11 mouse cellular contexts compared by ENCODE assay signal in the genomic region with DNA sequence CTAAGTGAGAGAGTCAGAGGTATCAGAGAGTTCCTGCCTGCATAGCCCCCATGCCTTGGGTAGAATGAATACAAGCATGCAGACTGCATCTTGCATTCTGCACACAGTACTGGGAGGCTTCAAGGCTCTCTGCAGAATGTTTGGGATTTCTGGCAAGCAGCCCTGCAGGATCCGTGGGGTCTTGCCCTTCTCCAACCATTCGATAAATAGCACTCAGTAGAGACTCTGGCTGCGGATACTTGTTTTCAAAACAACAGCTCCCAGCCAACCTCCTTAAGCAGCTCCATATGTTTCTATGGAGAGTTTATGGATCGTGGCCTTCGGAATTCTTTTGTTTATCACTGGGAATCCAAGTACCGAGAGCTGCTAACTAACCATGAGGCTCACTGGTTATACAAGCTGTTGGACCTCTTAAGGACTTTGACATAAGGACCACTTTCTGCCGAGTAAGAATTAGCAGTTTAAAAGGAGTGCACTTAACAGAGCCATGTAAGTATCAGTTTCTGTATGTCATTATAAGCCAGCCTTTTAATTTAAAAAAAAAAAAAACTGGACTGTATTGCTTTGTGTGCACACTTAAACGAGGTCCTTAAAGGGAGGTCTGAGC.
DNase-seq lines count a peak whose midpoint lies in the region; ATAC-seq and TF ChIP-seq lines count a peak whose summit lies in the region.
"Had no signal": no experiment of that assay in that cellular context is flagged by ENCODE, and none has a peak within 500 bp of the region (broad histone marks: within the 10 kb centered on the region; RNA-seq: fewer than 3 reads in every experiment).

No protein-coding gene starts in this region.

- H3K9ac ChIP-seq in intestine, embryonic 14.5 days (ENCODE audit: low read length) = no peak overlapping the region
- H3K9ac ChIP-seq in intestine, postnatal 0 days (ENCODE audit: low read depth, low read length) = no peak overlapping the region
- H3K9ac ChIP-seq in intestine, embryonic 15.5 days = no peak overlapping the region
- H3K9ac ChIP-seq: liver, embryonic 12.5 days had no signal

- H3K27me3 ChIP-seq in intestine, embryonic 14.5 days (replicated peaks; ENCODE audit: control insufficient read depth, insufficient read depth, low read length) = no peaks in the 10 kb centered on the region
- H3K27me3 ChIP-seq in intestine, postnatal 0 days (replicated peaks; ENCODE audit: control insufficient read depth, insufficient read depth, low read length) = no peaks in the 10 kb centered on the region
- H3K27me3 ChIP-seq in embryonic facial prominence, embryonic 10.5 days (replicated peaks; ENCODE audit: low read depth, poor library complexity, severe bottlenecking) = no peaks in the 10 kb centered on the region
- no peaks in the 10 kb centered on the region for H3K27me3 ChIP-seq in intestine, embryonic 15.5 days (replicated peaks)
- H3K27me3 ChIP-seq: CH12.LX; liver, embryonic 12.5 days had no signal

- no peak overlapping the region; the same call in 1 of the 2 replicates for H3K27ac ChIP-seq in intestine, embryonic 14.5 days (ENCODE audit: low read depth)
- no peak overlapping the region for H3K27ac ChIP-seq in intestine, postnatal 0 days (ENCODE audit: low read depth, low read length)
- peak overlapping the region; percentile 65 for H3K27ac ChIP-seq in embryonic facial prominence, embryonic 10.5 days (replicated peaks)
- no peak overlapping the region for H3K27ac ChIP-seq in intestine, embryonic 15.5 days
- H3K27ac ChIP-seq in gastrocnemius, adult 2 months = no peak overlapping the region
- H3K27ac ChIP-seq: liver, embryonic 12.5 days had no signal

- no peaks in the 10 kb centered on the region for H3K36me3 ChIP-seq in intestine, embryonic 14.5 days (ENCODE audit: control insufficient read depth, insufficient read depth, low read length)
- H3K36me3 ChIP-seq in intestine, postnatal 0 days (ENCODE audit: control insufficient read depth, insufficient read depth) = no peaks in the 10 kb centered on the region
- no peaks in the 10 kb centered on the region for H3K36me3 ChIP-seq in embryonic facial prominence, embryonic 10.5 days (replicated peaks)
- H3K36me3 ChIP-seq in intestine, embryonic 15.5 days = no peaks in the 10 kb centered on the region
- H3K36me3 ChIP-seq: liver, embryonic 12.5 days had no signal

- no peak for DNase-seq in intestine, embryonic 14.5 days (ENCODE audit: low spot score)
- DNase-seq in embryonic facial prominence, embryonic 10.5 days (ENCODE audit: low spot score) = peak; percentile 31
- peak; percentile 51 to 77 for DNase-seq in lung, postnatal 4 days
- DNase-seq in right cerebral cortex, postnatal 25 days = no peak
- no peak for DNase-seq in gastrocnemius, adult 2 months
- DNase-seq in left cerebral cortex, postnatal 36 days (ENCODE audit: low spot score in 2 of 2) = no peak
- DNase-seq: adrenal gland, adult 2 months had no signal

- peak; percentile 10; the same call in 1 of the 2 replicates for ATAC-seq in intestine, embryonic 14.5 days (replicated peaks; ENCODE audit: low FRiP score, low TSS enrichment, low read depth)
- ATAC-seq in intestine, postnatal 0 days = no peak
- peak; percentile 53 for ATAC-seq in intestine, embryonic 15.5 days
- ATAC-seq: liver, embryonic 12.5 days had no signal

- WGBS in intestine, embryonic 14.5 days = 35% methylated on average over 8 of the region's 8 CpGs
- WGBS in intestine, postnatal 0 days = 47% methylated on average over 8 of the region's 8 CpGs
- WGBS in embryonic facial prominence, embryonic 10.5 days = 35% methylated on average over 8 of the region's 8 CpGs
- WGBS in intestine, embryonic 15.5 days = 37% methylated on average over 8 of the region's 8 CpGs

- no peak overlapping the region for H3K4me3 ChIP-seq in intestine, embryonic 14.5 days (ENCODE audit: low read depth, low read length)
- no peak overlapping the region for H3K4me3 ChIP-seq in intestine, postnatal 0 days (ENCODE audit: low read depth, low read length)
- no peak overlapping the region for H3K4me3 ChIP-seq in embryonic facial prominence, embryonic 10.5 days
- no peak overlapping the region for H3K4me3 ChIP-seq in intestine, embryonic 15.5 days (replicated peaks)
- no peak overlapping the region for H3K4me3 ChIP-seq in gastrocnemius, adult 2 months
- H3K4me3 ChIP-seq: liver, embryonic 12.5 days had no signal

- no peak for TF ChIP-seq CTCF in intestine, postnatal 0 days (IDR thresholded peaks at IDR 0.05; ENCODE audit: low read depth)
- no peak for TF ChIP-seq CTCF in gastrocnemius, adult 2 months (IDR thresholded peaks at IDR 0.05)

- peaks cover 12% of the 10 kb centered on the region; the same call in 1 of the 2 replicates for H3K4me1 ChIP-seq in intestine, embryonic 14.5 days (replicated peaks; ENCODE audit: control insufficient read depth, insufficient read depth, low read length)
- H3K4me1 ChIP-seq in intestine, postnatal 0 days (replicated peaks; ENCODE audit: control insufficient read depth, insufficient read depth, low read length) = no peaks in the 10 kb centered on the region
- peaks cover 42% of the 10 kb centered on the region for H3K4me1 ChIP-seq in embryonic facial prominence, embryonic 10.5 days
- peaks cover 18% of the 10 kb centered on the region for H3K4me1 ChIP-seq in intestine, embryonic 15.5 days (replicated peaks)
- H3K4me1 ChIP-seq: liver, embryonic 12.5 days had no signal

- H3K9me3 ChIP-seq in intestine, embryonic 14.5 days (ENCODE audit: control insufficient read depth, low read length) = no peaks in the 10 kb centered on the region; the same call in 1 of the 2 replicates
- H3K9me3 ChIP-seq in intestine, postnatal 0 days (ENCODE audit: control insufficient read depth) = no peaks in the 10 kb centered on the region
- no peaks in the 10 kb centered on the region for H3K9me3 ChIP-seq in embryonic facial prominence, embryonic 10.5 days
- H3K9me3 ChIP-seq in intestine, embryonic 15.5 days = no peaks in the 10 kb centered on the region
- H3K9me3 ChIP-seq: liver, embryonic 12.5 days had no signal

- no peak overlapping the region for H3K4me2 ChIP-seq in intestine, embryonic 14.5 days (ENCODE audit: low read length)
- no peak overlapping the region for H3K4me2 ChIP-seq in intestine, postnatal 0 days (replicated peaks; ENCODE audit: low read depth)
- no peak overlapping the region for H3K4me2 ChIP-seq in intestine, embryonic 15.5 days (replicated peaks)
- H3K4me2 ChIP-seq: liver, embryonic 12.5 days had no signal

- intact Hi-C loops in gastrocnemius, adult 2 months (cut with DNase I) = no loop called here
- intact Hi-C loops in left cerebral cortex, postnatal 36 days (cut with DNase I) = no loop called here

Comparison
In these comparisons a context has a peak if more than half of its experiments do, and no peak if none do; other contexts are left out.
1. DNase-seq: peak in embryonic facial prominence, embryonic 10.5 days (single experiment) and lung, postnatal 4 days (2 of 2); none in intestine, embryonic 14.5 days (single experiment), right cerebral cortex, postnatal 25 days (single experiment), gastrocnemius, adult 2 months (single experiment) and left cerebral cortex, postnatal 36 days (0 of 2).